Mouse (Mus musculus): Measurements from ENCODE around the gene Tmc1.

DNA sequence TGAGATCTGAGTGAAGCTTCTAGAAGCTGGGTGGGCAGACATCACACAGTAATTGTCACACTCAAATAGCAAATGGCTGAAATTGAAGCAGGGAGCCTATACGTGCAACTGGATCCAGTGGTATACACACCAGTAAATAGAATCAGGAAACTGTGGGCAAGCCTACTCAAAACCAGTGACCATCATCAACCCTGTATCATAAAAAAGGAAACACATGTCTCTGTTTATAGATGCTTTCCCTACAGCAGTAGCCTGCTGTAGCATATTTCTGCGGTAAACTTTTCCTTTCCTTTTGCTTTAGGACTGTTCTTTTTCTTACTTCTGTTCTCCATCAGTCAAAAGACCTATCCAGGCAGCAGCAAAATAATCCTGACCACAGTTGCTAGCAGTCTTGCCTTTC is 25.2 kb upstream of the Tmc1 start:
- TF ChIP-seq CHD2 (IDR thresholded peaks at IDR 0.05; ENCODE audit: low read depth, low read length) (no peak), ZNF384 (IDR thresholded peaks at IDR 0.05; ENCODE audit: low read depth, low read length) (no peak)

Data from ES-E14 (cell line).